Mouse (Mus musculus): ENCODE results near the gene Kalrn.

DNA sequence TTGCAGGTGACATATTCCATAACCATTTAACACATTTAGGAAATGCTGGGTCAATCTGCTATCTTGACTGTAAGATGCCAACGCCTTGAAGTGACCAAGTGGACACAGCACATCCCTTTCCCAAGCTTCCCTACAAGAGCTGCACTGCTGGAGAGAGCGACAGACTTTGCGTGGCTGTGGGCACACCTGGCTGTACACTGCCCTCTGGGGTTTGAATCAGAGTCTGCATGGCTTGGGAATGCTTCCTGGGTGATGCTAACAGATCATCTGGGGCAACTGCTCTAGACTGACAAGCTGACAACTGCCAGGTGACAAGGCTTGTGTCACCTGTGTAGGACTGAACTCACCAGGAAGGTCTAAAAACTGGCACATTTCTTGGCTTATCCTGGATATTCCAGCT is 388.6 kb downstream of the Kalrn start:
- TF ChIP-seq TAL1 (IDR thresholded peaks at IDR 0.05; ENCODE audit: low read length) = no peak
- TF ChIP-seq GATA1 (IDR thresholded peaks at IDR 0.05; ENCODE audit: low read length) = no peak
